Mouse (Mus musculus): Measurements from ENCODE around the gene Stard13. TPM values are rescaled to one million over a fixed set of nuclear protein-coding genes. Genes with fewer than 3 reads are reported as not detected.

The Stard13 gene
- total RNA-seq (2015) (not detected in 2 replicates), total RNA-seq (2017) (0.07 TPM in 1 of 2 replicates, not detected in the other)

GRCm38 (mm10) chr5:151233400-151234031, at the start of gene Stard13:
Gene Stard13 (minus strand): TSS chr5:151233836.
- no peak for ATAC-seq (ENCODE audit: poor library complexity, severe bottlenecking)

GRCm38 (mm10) chr5:151279531-151279930, 45.9 kb upstream of the Stard13 start:
- no peak for ATAC-seq (ENCODE audit: poor library complexity, severe bottlenecking)

- no peak for ATAC-seq (ENCODE audit: poor library complexity, severe bottlenecking)
Measured at GRCm38 (mm10) chr5:151277927-151278326, 44.3 kb upstream of the Stard13 start.

GRCm38 (mm10) chr5:151275986-151276385, 42.4 kb upstream of the Stard13 start:
- no peak for ATAC-seq (ENCODE audit: poor library complexity, severe bottlenecking)

DNA sequence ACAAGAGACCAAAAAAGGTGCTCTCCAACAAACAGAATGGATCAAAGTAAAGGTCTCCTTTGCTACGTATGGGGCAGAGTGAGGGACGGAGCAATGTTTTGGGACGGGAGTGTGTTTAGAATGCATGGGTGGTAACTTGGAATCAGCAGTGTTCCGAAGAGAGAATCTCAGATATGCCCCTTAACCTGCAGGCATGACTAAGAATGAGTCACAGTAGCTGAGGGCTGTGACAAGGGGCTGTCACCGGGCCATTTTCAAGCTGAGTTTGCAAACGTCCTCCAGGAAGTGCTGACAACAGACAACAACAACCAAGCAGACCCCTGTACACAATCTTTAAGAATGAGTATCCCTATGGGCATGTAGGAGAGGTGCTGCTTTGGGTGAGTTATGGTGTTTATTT, 40.6 kb upstream of the Stard13 start:
- no peak for ATAC-seq (ENCODE audit: poor library complexity, severe bottlenecking)

GRCm38 (mm10) chr5:151270815-151271214, 37.2 kb upstream of the Stard13 start:
- 0 out of 2 replicates have a peak, but pooled peaks have one; percentile 24 for ATAC-seq (ENCODE audit: poor library complexity, severe bottlenecking)

DNA sequence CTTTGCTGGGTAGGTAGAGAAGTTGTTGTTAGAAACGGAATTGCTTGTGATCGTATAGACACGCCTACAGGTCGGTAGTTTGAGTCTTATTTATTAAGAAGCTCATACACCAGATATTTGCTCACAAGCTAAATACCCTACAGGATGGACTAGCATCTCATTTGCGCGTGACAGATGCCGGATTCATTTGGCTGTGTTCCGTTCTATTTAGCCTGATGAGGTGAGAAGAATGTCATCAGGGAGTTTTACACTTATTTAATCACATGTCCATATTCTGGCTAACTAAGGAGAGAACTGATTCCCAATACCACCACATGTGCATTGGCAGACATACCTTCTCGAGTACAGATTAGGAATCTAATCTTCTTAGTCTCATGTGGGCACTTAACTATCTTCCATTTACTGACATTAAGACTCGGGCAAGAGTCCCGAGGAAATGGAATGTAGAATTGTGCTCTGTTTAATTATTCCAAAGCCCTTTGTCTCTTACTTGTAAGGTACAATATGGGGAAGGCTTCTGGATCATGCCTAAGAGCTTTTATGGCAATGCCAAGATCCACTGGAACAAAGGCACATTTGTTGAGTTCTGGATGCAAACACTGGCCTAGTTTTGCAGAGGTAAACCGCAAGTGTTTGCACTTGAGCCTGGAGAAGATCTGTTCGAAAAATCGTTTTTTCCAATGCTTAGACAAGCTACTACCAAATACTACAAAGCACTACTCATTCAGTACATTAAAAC, 33.4 kb upstream of the Stard13 start:
- ATAC-seq (ENCODE audit: poor library complexity, severe bottlenecking), result no peak

- no peak for ATAC-seq (ENCODE audit: poor library complexity, severe bottlenecking)
Measured at GRCm38 (mm10) chr5:151261558-151261957, 27.9 kb upstream of the Stard13 start.

- ATAC-seq (ENCODE audit: poor library complexity, severe bottlenecking), result no peak
Measured at GRCm38 (mm10) chr5:151252213-151252612, 18.6 kb upstream of the Stard13 start.

DNA sequence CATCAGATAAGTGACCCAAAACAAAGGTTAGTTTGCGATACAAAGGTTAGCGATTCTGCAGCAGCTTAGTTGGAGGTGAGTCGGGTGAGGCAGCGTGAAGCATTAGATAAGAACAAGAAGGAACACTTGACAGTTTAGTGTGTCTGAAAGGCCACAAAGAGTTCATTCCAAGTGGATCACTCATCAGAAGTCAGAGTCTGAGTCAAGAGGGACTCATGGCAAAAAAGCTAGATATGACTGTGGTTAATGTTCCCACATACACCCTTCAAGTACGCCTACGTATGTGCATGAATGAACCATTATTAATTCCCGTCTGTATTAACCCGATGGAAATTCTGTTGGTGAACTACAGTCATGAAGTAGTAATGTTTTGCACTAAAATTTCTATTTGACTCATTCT, 18.0 kb upstream of the Stard13 start:
- no peak for ATAC-seq (ENCODE audit: poor library complexity, severe bottlenecking)

DNA sequence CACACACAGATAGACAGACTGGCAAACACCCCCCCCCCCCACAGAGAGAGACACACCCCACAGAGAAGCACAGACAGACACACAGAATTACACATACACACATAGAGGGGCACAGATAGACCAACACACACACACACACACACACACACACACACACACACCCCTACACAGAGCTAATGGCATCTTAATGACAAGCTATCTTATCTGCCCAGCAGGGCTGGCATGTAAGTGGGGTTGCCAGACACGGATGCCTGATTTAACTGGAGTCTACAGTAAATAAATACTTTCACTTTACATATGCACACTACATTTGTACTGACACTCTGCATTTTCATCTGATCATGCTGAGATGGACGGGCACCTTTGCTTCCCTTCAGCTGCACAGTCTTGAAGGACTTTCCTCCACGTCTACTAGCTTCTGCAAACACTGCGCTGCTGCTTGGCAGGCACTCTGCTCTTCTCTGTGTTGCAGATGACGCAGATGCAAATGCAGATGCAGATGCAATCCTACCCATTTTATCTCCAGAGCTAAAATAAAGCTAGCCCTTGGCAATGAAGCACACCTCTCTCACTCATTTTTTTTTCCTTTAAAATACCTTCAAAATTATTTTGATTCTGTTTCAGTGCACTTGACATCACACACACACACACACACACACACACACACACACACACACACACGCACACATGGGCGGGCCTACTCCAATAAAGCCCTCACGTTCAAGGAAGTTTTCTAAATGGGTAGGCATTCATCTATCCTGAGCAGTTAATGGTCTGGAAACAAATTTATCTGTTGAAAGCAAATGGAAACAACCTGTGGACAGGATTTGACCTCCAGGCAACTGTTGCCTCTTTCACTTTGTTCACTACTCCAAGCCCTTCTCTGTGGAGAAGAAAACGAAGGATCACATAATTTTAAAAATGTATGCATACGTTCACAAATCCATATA, 15.3 kb upstream of the Stard13 start:
- peak; percentile 25 for ATAC-seq (ENCODE audit: poor library complexity, severe bottlenecking)

GRCm38 (mm10) chr5:151248084-151248483, 14.4 kb upstream of the Stard13 start:
- ATAC-seq (ENCODE audit: poor library complexity, severe bottlenecking), result no peak

GRCm38 (mm10) chr5:151247115-151247875, 13.7 kb upstream of the Stard13 start:
- peak; percentile 29 for ATAC-seq (ENCODE audit: poor library complexity, severe bottlenecking)

DNA sequence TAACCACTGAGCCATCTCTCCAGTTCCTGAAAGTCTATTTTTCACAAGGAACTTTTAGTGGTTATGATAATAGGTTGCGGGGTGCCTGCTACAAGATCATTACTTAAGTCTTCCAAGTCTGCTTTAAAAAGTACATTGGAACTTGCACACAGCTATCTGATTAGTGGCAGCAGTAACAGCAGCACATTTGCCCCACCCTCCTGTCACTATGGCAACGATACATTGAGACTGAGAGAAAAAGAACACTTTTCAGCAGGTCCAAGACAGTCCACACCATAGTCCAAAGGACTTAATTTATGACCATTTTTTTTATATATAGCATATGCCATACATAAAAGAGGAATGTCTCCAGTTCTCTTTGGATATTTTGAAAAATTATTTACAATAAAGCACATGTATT, 12.7 kb upstream of the Stard13 start:
- ATAC-seq (ENCODE audit: poor library complexity, severe bottlenecking), result no peak; the same call in 1 of the 2 replicates

GRCm38 (mm10) chr5:151245571-151245970, 11.9 kb upstream of the Stard13 start:
- ATAC-seq (ENCODE audit: poor library complexity, severe bottlenecking), result no peak

- ATAC-seq (ENCODE audit: poor library complexity, severe bottlenecking), result no peak
Measured at GRCm38 (mm10) chr5:151238730-151239129, 5.1 kb upstream of the Stard13 start.

DNA sequence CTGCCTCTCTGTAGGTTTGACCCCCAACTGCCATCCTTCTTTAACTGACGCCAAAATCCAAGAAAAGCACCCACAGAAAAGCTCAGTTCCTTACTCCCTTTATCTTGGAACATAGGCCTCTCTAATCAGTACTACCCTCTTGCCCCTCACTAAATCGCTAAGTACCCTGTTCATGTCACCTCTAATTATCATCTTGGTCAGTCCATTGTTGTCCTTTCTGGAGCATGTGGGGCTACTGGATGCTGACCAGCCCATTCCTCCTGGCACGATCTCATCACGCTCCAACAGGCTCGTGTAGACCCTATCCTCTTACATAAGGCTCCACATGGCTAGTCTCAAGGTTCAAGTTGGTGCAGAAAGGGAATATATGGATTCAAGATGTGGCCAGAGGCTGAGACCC, 2.8 kb upstream of the Stard13 start:
- no peak for ATAC-seq (ENCODE audit: poor library complexity, severe bottlenecking)

- no peak for ATAC-seq (ENCODE audit: poor library complexity, severe bottlenecking)
Measured at GRCm38 (mm10) chr5:151232576-151233299, 898 bp downstream of the Stard13 start.

DNA sequence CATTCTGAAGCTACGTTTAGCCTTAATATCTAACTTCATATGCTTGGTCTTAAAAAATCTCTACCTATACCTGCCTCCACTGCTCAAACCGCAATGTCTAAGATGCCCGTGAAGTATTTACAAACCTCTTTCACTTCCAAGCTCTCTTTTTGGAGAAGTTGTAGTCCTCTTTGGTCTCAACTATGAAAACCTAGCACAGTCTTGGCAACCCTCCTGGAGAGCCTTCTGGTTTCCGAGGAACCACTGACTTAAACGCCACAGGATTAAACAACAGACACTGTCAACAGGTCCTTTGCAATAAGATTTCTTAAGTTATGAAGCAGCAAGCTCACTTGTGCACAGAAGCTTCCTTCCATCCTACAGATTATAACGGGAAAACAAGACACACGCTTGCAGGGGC, 1.8 kb downstream of the Stard13 start:
- no peak for ATAC-seq (ENCODE audit: poor library complexity, severe bottlenecking)

DNA sequence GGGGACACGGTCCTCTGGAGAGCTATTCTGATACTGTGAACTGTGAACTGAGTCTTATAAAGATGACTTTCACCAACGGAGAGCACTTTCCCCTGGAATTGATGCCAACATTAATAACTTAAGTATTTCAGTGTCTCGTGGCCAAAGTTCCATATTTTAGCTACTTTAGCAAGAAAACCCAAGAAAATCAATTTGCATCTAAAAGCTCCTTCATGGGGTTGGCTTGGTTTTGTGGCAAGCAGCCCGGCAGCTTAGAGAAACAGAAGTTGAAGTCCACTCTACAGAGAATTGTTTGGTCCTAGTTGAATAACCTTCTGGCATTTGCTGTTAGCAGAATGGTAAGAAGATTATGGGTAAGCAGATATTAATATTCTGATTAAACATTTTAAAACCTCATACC, 2.2 kb downstream of the Stard13 start:
- ATAC-seq (ENCODE audit: poor library complexity, severe bottlenecking), result no peak
